Mouse (Mus musculus): ENCODE measurements around the gene Vmn1r176. TPM values are rescaled to one million over a fixed set of nuclear protein-coding genes. Genes with fewer than 3 reads are reported as not detected.
"Not testable (repeated sequence)": the region's sequence is repeated elsewhere in the genome, so short reads cannot be mapped to it uniquely, and the experiment has no call there.

Gene Vmn1r176
- not detected in 2 replicates for polyA plus RNA-seq (2011; ENCODE audit: insufficient read depth, insufficient read length, low replicate concordance, missing spikeins)

DNA sequence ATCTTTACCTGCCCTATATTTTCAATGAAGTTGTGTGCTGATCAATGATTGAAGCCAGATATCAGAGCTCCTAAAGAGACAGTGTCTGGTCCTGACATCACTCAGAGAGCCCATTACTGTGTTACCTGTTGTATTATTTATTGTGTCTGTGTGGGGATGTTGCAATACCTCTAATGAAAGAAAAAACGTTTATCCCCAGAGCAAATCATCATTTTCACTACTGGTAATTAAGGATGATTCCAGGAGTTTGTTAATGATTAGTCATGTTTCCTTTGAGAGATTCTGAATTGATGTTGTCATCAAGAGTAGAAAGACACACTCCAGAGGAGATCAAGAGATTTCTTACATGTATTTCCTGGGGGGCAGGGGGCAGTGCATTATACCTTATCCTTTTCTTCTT, at the start of gene Vmn1r176:
Gene Vmn1r176, minus strand, starts transcription at position 101 of the 400 bp plus-strand sequence.
- H3K4me3 ChIP-seq (replicated peaks; ENCODE audit: control insufficient read depth, low read depth, low read length); H3K4me1 ChIP-seq (ENCODE audit: control insufficient read depth, insufficient read depth, low read length); H3K27ac ChIP-seq (ENCODE audit: control insufficient read depth, insufficient read depth, low read depth, low read length, poor library complexity): not testable (repeated sequence)
- WGBS: no CpG with 5 or more reads among the region's 1 CpGs

DNA sequence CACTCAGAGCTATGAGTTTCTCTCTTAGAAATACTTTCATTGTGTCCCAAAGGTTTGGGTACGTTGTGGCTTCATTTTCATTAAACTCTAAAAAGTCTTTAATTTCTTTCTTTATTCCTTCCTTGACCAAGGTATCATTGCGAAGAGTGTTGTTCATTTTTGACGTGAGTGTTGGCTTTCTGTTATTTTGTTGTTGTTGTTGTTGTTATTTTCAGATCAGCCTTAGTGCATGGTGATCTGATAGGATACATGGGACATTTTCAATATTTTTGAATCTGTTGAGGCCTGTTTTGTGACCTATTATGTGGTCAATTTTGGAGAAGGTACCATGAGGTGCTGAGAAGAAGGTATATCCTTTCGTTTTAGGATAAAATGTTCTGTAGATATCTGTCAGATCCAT, 39.7 kb upstream of the Vmn1r176 start:
- not testable (repeated sequence) for H3K4me1 ChIP-seq (ENCODE audit: control insufficient read depth, insufficient read depth, low read length); H3K4me3 ChIP-seq (replicated peaks; ENCODE audit: control insufficient read depth, low read depth, low read length); H3K27ac ChIP-seq (ENCODE audit: control insufficient read depth, insufficient read depth, low read depth, low read length, poor library complexity)
- WGBS: 62% methylated on average over 4 of the region's 4 CpGs

DNA sequence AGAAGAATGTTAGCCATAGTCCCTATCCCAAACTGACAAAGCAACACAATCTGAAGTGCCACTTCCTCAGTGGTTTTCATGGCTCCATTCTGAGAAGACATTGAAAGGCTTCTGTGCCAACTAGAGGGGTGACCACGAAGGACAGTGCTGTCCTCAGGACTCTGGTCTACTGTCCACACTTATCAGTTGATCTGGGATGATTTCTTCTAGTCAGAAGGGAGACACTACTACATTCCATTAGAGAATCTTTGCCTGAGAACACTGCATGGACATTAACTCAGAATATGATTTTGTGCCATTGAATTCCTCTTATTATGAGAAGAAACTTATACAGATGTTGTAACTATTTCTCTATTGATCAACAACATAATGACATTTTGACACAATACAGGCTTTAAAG, 29.2 kb upstream of the Vmn1r176 start, which contains the start of gene Vmn1r177:
Gene Vmn1r177, minus strand, starts transcription at position 101 of the 400 bp plus-strand sequence.
- 6% methylated on average over 1 of the region's 1 CpGs for WGBS
- not testable (repeated sequence) for H3K27ac ChIP-seq (ENCODE audit: control insufficient read depth, insufficient read depth, low read depth, low read length, poor library complexity); H3K4me1 ChIP-seq (ENCODE audit: control insufficient read depth, insufficient read depth, low read length); H3K4me3 ChIP-seq (replicated peaks; ENCODE audit: control insufficient read depth, low read depth, low read length)

DNA sequence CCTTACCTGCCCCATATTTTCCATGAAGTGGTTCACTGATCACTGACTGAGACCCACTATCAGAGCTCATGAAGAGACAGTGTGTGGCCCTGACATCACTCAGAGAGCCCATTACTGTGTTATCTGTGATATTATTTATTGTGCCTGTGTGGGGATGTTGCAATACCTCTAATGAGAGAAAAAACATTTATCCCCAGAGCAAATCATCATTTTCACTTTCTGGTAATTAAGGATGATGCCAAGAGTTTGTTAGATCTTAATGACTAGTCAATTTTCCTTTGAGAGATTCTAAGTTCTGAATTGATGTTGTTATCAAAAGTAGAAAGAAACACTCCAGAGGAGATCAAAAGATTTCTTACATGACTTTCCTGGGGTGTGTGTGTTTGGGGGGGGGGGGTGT, 26.6 kb downstream of the Vmn1r176 start, which contains the start of gene Vmn1r175:
Gene Vmn1r175, minus strand, starts transcription at position 101 of the 400 bp plus-strand sequence.
- not testable (repeated sequence) for H3K4me3 ChIP-seq (replicated peaks; ENCODE audit: control insufficient read depth, low read depth, low read length); H3K27ac ChIP-seq (ENCODE audit: control insufficient read depth, insufficient read depth, low read depth, low read length, poor library complexity); H3K4me1 ChIP-seq (ENCODE audit: control insufficient read depth, insufficient read depth, low read length)

DNA sequence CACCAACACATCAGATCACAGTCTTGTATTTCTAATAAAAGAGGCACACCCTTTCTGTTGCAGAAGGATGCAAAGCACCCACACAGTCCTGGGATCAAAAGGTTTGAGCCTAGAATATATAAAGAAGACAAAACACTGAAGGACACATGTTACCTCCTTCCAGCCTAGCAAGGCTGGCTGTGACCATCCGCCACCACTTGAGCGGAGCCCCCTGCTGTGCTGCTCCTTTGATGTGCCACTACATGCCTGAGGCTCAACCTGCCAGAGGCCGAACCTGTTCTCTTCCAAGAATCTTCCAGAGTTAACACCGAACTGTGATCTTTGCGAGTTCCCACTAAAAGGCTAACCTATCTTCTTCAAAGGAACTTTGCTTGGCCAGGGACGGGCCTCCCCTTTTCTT, 52.6 kb downstream of the Vmn1r176 start:
- 74% methylated on average over 6 of the region's 6 CpGs for WGBS
- Histone ChIP-seq H3K4me3 (replicated peaks; ENCODE audit: control insufficient read depth, low read depth, low read length) (no peak overlapping the region), H3K4me1 (ENCODE audit: control insufficient read depth, insufficient read depth, low read length) (no peaks in the 10 kb centered on the region), H3K27ac (ENCODE audit: control insufficient read depth, insufficient read depth, low read depth, low read length, poor library complexity) (no peak overlapping the region)
- no peak for TF ChIP-seq CTCF (IDR thresholded peaks at IDR 0.05; ENCODE audit: control insufficient read depth, insufficient read depth, low read length)
- no peak for TF ChIP-seq POLR2A (IDR thresholded peaks at IDR 0.05; ENCODE audit: borderline replicate concordance, control insufficient read depth, low read depth, low read length)

Other genes starting within 250 kb of the Vmn1r176 start
- gene Vmn1r170, start 231.2 kb downstream of the Vmn1r176 start, polyA plus RNA-seq (2011; ENCODE audit: insufficient read depth, insufficient read length, low replicate concordance, missing spikeins): not detected in 2 replicates
- not detected in 2 replicates for gene Vmn1r171, start 206.7 kb downstream of the Vmn1r176 start, polyA plus RNA-seq (2011; ENCODE audit: insufficient read depth, insufficient read length, low replicate concordance, missing spikeins)
- not detected in 2 replicates for gene Vmn1r172, start 179.1 kb downstream of the Vmn1r176 start, polyA plus RNA-seq (2011; ENCODE audit: insufficient read depth, insufficient read length, low replicate concordance, missing spikeins)
- gene Vmn1r173, start 136.7 kb downstream of the Vmn1r176 start, polyA plus RNA-seq (2011; ENCODE audit: insufficient read depth, insufficient read length, low replicate concordance, missing spikeins): not detected in 2 replicates
- not detected in 2 replicates for gene Vmn1r174, start 85.1 kb downstream of the Vmn1r176 start, polyA plus RNA-seq (2011; ENCODE audit: insufficient read depth, insufficient read length, low replicate concordance, missing spikeins)
- gene Vmn1r175, start 26.7 kb downstream of the Vmn1r176 start, polyA plus RNA-seq (2011; ENCODE audit: insufficient read depth, insufficient read length, low replicate concordance, missing spikeins): not detected in 2 replicates
- gene Vmn1r177, start 29.1 kb upstream of the Vmn1r176 start, polyA plus RNA-seq (2011; ENCODE audit: insufficient read depth, insufficient read length, low replicate concordance, missing spikeins): not detected in 2 replicates
- not detected in 2 replicates for gene Vmn1r178, start 54.6 kb upstream of the Vmn1r176 start, polyA plus RNA-seq (2011; ENCODE audit: insufficient read depth, insufficient read length, low replicate concordance, missing spikeins)
- gene Vmn1r179, start 89.6 kb upstream of the Vmn1r176 start, polyA plus RNA-seq (2011; ENCODE audit: insufficient read depth, insufficient read length, low replicate concordance, missing spikeins): 0.35 TPM in 1 of 2 replicates, not detected in the other
- not detected in 2 replicates for gene Vmn1r180, start 113.3 kb upstream of the Vmn1r176 start, polyA plus RNA-seq (2011; ENCODE audit: insufficient read depth, insufficient read length, low replicate concordance, missing spikeins)
- gene Vmn1r181, start 137.2 kb upstream of the Vmn1r176 start, polyA plus RNA-seq (2011; ENCODE audit: insufficient read depth, insufficient read length, low replicate concordance, missing spikeins): not detected in 2 replicates
- gene V1rd19, start 164.3 kb upstream of the Vmn1r176 start, polyA plus RNA-seq (2011; ENCODE audit: insufficient read depth, insufficient read length, low replicate concordance, missing spikeins): not detected in 2 replicates
- 0.15 TPM in 1 of 2 replicates, not detected in the other for gene Vmn1r183, start 215.9 kb upstream of the Vmn1r176 start, polyA plus RNA-seq (2011; ENCODE audit: insufficient read depth, insufficient read length, low replicate concordance, missing spikeins)
- 7.9 and 12.7 TPM in 2 replicates for gene Zfp180, start 244.6 kb upstream of the Vmn1r176 start, polyA plus RNA-seq (2011; ENCODE audit: insufficient read depth, insufficient read length, low replicate concordance, missing spikeins)